Mouse (Mus musculus): Measurements from ENCODE around the gene Rad21l. TPM values are rescaled to one million over a fixed set of nuclear protein-coding genes. Genes with fewer than 3 reads are reported as not detected.

Rad21l gene
- polyA plus RNA-seq, 1 experiment from 2014 or later, result not detected

- WGBS (ENCODE audit: insufficient replicate concordance), result 50% methylated on average over 1 of the region's 1 CpGs
- Histone ChIP-seq H3K4me1 (replicated peaks) (peaks cover 6% of the 10 kb centered on the region; the same call in 1 of the 2 replicates), H3K9me3 (replicated peaks) (no peaks in the 10 kb centered on the region), H3K9ac (no peak overlapping the region), H3K4me3 (replicated peaks) (no peak overlapping the region), H3K4me2 (no peak overlapping the region), H3K27ac (no peak overlapping the region), H3K27me3 (peaks cover 6% of the 10 kb centered on the region; the same call in 1 of the 2 replicates), H3K36me3 (no peaks in the 10 kb centered on the region)
- DNase-seq (no peak), ATAC-seq (ENCODE audit: low read depth) (no peak)
These were observed 2.6 kb upstream of the Rad21l start for GRCm38 (mm10) chr2:151670968-151671329.

- Histone ChIP-seq H3K4me2 (no peak overlapping the region), H3K4me3 (replicated peaks) (no peak overlapping the region)
- WGBS (ENCODE audit: insufficient replicate concordance), result 31% methylated on average over 48 of the region's 48 CpGs
These were observed 2.0 kb upstream of the Rad21l start for GRCm38 (mm10) chr2:151670026-151670967.

GRCm38 (mm10) chr2:151652053-151652452 is 16.3 kb downstream of the Rad21l start:
- DNase-seq (no peak), ATAC-seq (ENCODE audit: low read depth) (no peak)
- H3K4me3 ChIP-seq (replicated peaks), result no peak overlapping the region
- H3K9ac ChIP-seq, result no peak overlapping the region
- no peaks in the 10 kb centered on the region for H3K36me3 ChIP-seq
- no peaks in the 10 kb centered on the region for H3K9me3 ChIP-seq (replicated peaks)
- WGBS (ENCODE audit: insufficient replicate concordance), result 23% methylated on average over 1 of the region's 1 CpGs
- H3K4me2 ChIP-seq, result no peak overlapping the region
- H3K4me1 ChIP-seq (replicated peaks), result no peaks in the 10 kb centered on the region
- no peaks in the 10 kb centered on the region for H3K27me3 ChIP-seq
- H3K27ac ChIP-seq, result no peak overlapping the region

More at GRCm38 (mm10) chr2:151670026-151670967, 2.0 kb upstream of the Rad21l start:
- DNase-seq, result peak; percentile 6
- Histone ChIP-seq H3K27me3 (peaks cover 6% of the 10 kb centered on the region; the same call in 1 of the 2 replicates), H3K4me1 (replicated peaks) (peaks cover 6% of the 10 kb centered on the region; the same call in 1 of the 2 replicates), H3K9me3 (replicated peaks) (no peaks in the 10 kb centered on the region), H3K27ac (no peak overlapping the region), H3K36me3 (no peaks in the 10 kb centered on the region), H3K9ac (no peak overlapping the region)
- peak; percentile 84 for ATAC-seq (ENCODE audit: low read depth)

GRCm38 (mm10) chr2:151636015-151636402 is 32.3 kb downstream of the Rad21l start:
- Histone ChIP-seq H3K4me1 (replicated peaks) (0 out of 2 replicates have a peak, but pooled peaks cover 6% of the 10 kb centered on the region), H3K9me3 (replicated peaks) (no peaks in the 10 kb centered on the region), H3K4me3 (replicated peaks) (no peak overlapping the region), H3K9ac (no peak overlapping the region), H3K27ac (no peak overlapping the region), H3K36me3 (no peaks in the 10 kb centered on the region), H3K4me2 (no peak overlapping the region), H3K27me3 (peaks cover 33% of the 10 kb centered on the region)
- ATAC-seq (ENCODE audit: low read depth) (no peak), DNase-seq (no peak)
- WGBS (ENCODE audit: insufficient replicate concordance), result 56% methylated on average over 2 of the region's 2 CpGs

GRCm38 (mm10) chr2:151635362-151636014 is 32.8 kb downstream of the Rad21l start:
- Histone ChIP-seq H3K4me1 (replicated peaks) (0 out of 2 replicates have a peak, but pooled peaks cover 6% of the 10 kb centered on the region), H3K27ac (no peak overlapping the region), H3K36me3 (no peaks in the 10 kb centered on the region), H3K9ac (no peak overlapping the region), H3K27me3 (peaks cover 38% of the 10 kb centered on the region), H3K9me3 (replicated peaks) (no peaks in the 10 kb centered on the region), H3K4me2 (no peak overlapping the region), H3K4me3 (replicated peaks) (no peak overlapping the region)
- DNase-seq (no peak), ATAC-seq (ENCODE audit: low read depth) (no peak)
- WGBS (ENCODE audit: insufficient replicate concordance), result 53% methylated on average over 9 of the region's 9 CpGs

GRCm38 (mm10) chr2:151634903-151635302 is 33.4 kb downstream of the Rad21l start:
- Histone ChIP-seq H3K4me1 (replicated peaks) (0 out of 2 replicates have a peak, but pooled peaks cover 6% of the 10 kb centered on the region), H3K9me3 (replicated peaks) (no peaks in the 10 kb centered on the region), H3K9ac (no peak overlapping the region), H3K27ac (no peak overlapping the region), H3K27me3 (peaks cover 44% of the 10 kb centered on the region), H3K36me3 (no peaks in the 10 kb centered on the region), H3K4me2 (no peak overlapping the region), H3K4me3 (replicated peaks) (no peak overlapping the region)
- no peak for DNase-seq
- WGBS (ENCODE audit: insufficient replicate concordance), result 19% methylated on average over 2 of the region's 2 CpGs
- no peak for ATAC-seq (ENCODE audit: low read depth)

GRCm38 (mm10) chr2:151632982-151633381 is 35.4 kb downstream of the Rad21l start:
- ATAC-seq (ENCODE audit: low read depth), result no peak
- 44% methylated on average over 5 of the region's 5 CpGs for WGBS (ENCODE audit: insufficient replicate concordance)
- H3K4me1 ChIP-seq (replicated peaks), result 0 out of 2 replicates have a peak, but pooled peaks cover 6% of the 10 kb centered on the region
- no peak overlapping the region for H3K27ac ChIP-seq
- no peak overlapping the region for H3K4me2 ChIP-seq
- H3K9ac ChIP-seq, result no peak overlapping the region
- H3K27me3 ChIP-seq, result peaks cover 55% of the 10 kb centered on the region
- H3K4me3 ChIP-seq (replicated peaks), result no peak overlapping the region
- no peaks in the 10 kb centered on the region for H3K9me3 ChIP-seq (replicated peaks)
- H3K36me3 ChIP-seq, result no peaks in the 10 kb centered on the region
- DNase-seq, result no peak

- WGBS (ENCODE audit: insufficient replicate concordance), result under 1% methylated on average over 45 of the region's 47 CpGs
- H3K27ac ChIP-seq, result no peak within 1 kb of the TSS
These were observed 36.0 kb downstream of the Rad21l start, which contains the start of gene Snph for GRCm38 (mm10) chr2:151632159-151632814. Snph (minus strand) TSS chr2:151632593.

GRCm38 (mm10) chr2:151631406-151632158 is 36.8 kb downstream of the Rad21l start:
- Histone ChIP-seq H3K4me3 (replicated peaks) (peak overlapping the region; percentile 52), H3K9me3 (replicated peaks) (no peaks in the 10 kb centered on the region), H3K27ac (no peak overlapping the region), H3K36me3 (no peaks in the 10 kb centered on the region), H3K9ac (no peak overlapping the region), H3K27me3 (peaks cover 55% of the 10 kb centered on the region), H3K4me1 (replicated peaks) (0 out of 2 replicates have a peak, but pooled peaks cover 6% of the 10 kb centered on the region), H3K4me2 (peak overlapping the region; percentile 68)
- ATAC-seq (ENCODE audit: low read depth) (no peak), DNase-seq (no peak)
- WGBS (ENCODE audit: insufficient replicate concordance), result 3% methylated on average over 22 of the region's 22 CpGs

More at GRCm38 (mm10) chr2:151632159-151632814, 36.0 kb downstream of the Rad21l start, which contains the start of gene Snph:
- Histone ChIP-seq H3K36me3 (no peaks in the 10 kb centered on the region), H3K4me2 (peak within 1 kb of the TSS; percentile 68), H3K27me3 (peaks cover 55% of the 10 kb centered on the region), H3K4me3 (replicated peaks) (peak within 1 kb of the TSS; percentile 52), H3K9me3 (replicated peaks) (no peaks in the 10 kb centered on the region), H3K9ac (no peak within 1 kb of the TSS), H3K4me1 (replicated peaks) (0 out of 2 replicates have a peak, but pooled peaks cover 6% of the 10 kb centered on the region)
- DNase-seq (no peak), ATAC-seq (ENCODE audit: low read depth) (no peak)

GRCm38 (mm10) chr2:151629310-151629709 is 39.0 kb downstream of the Rad21l start:
- Histone ChIP-seq H3K9me3 (replicated peaks) (no peaks in the 10 kb centered on the region), H3K4me1 (replicated peaks) (0 out of 2 replicates have a peak, but pooled peaks cover 6% of the 10 kb centered on the region), H3K9ac (no peak overlapping the region), H3K4me2 (no peak overlapping the region), H3K4me3 (replicated peaks) (no peak overlapping the region), H3K27ac (no peak overlapping the region), H3K36me3 (no peaks in the 10 kb centered on the region), H3K27me3 (peaks cover 55% of the 10 kb centered on the region)
- 42% methylated on average over 7 of the region's 7 CpGs for WGBS (ENCODE audit: insufficient replicate concordance)
- no peak for DNase-seq
- no peak for ATAC-seq (ENCODE audit: low read depth)
